Mouse (Mus musculus): ENCODE results near the gene Gm8374. TPM values are rescaled to one million over a fixed set of nuclear protein-coding genes. Genes with fewer than 3 reads are reported as not detected.
A peak's percentile ranks its signal among the peaks of the same experiment; 100 is the strongest.
"Not testable (repeated sequence)": the region's sequence is repeated elsewhere in the genome, so short reads cannot be mapped to it uniquely, and the experiment has no call there.

The Gm8374 gene
- not detected for total RNA-seq (2021)
- long read RNA-seq, experiment 1: 0 reads
- long read RNA-seq, experiment 2: 0 reads

DNA sequence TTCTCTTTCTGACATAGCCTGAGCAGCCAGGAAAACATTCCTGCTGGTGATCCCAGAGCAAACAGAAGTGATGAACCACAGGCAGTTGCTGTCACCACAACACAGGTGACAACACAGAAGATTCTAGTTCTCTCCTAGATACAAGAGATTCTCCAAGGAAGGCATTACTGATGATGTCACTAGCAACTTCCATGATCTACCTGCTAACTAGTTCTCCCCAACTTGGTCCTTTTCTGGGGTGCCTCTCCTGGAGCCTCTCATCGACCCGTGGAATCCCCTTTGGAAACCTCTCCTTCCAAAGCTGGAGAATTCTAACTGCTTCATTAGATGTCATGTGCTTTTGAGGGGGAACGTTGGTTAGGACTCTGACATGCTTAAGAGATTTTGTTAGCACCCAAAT is at the start of gene Gm8374:
Gene Gm8374 (minus strand): TSS at position 101 of the 400 bp plus-strand sequence.
- intact Hi-C loops (cut with DNase I); DNase-seq (ENCODE audit: low spot score in 2 of 2): not testable (repeated sequence)

DNA sequence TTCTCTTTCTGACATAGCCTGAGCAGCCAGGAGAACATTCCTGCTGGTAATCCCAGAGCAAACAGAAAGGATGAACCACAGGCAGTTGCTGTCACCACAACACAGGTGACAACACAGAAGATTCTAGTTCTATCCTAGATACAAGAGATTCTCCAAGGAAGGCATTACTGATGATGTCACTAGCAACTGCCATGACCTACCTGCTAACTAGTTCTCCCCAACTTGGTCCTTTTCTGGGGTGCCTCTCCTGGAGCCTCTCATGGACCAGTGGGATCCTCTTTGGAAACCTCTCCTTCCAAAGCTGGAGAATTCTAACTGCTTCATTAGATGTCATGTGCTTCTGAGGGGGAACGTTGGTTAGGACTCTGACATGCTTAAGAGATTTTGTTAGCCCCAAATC is 32.6 kb downstream of the Gm8374 start, which contains the start of gene Gm5797:
Gene Gm5797 (minus strand): TSS at position 101 of the 400 bp plus-strand sequence.
- intact Hi-C loops (cut with DNase I); DNase-seq (ENCODE audit: low spot score in 2 of 2): not testable (repeated sequence)

DNA sequence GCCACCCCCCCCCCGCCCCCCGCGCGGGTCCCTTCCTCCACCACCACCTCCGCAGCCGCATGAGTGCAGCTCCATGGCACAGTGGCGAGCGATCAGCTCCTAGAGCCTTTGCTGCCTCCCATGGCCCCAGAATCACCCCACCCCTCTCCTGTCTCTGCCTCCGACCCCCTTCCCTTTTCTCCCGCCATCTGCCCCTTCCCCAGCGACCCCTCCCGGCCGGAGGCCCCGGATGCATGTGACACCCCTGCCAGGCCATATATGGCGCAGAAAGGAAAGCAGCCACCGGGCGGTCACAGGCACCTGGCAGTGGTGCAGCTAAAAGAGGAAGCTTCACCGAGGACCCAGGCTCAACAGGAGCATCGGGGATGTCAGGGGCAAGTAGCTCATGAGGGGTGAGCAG is 49.8 kb downstream of the Gm8374 start:
- DNase-seq (ENCODE audit: low spot score in 2 of 2): peak; percentile 1 to 3
- intact Hi-C loops (cut with DNase I): not testable (repeated sequence)

DNA sequence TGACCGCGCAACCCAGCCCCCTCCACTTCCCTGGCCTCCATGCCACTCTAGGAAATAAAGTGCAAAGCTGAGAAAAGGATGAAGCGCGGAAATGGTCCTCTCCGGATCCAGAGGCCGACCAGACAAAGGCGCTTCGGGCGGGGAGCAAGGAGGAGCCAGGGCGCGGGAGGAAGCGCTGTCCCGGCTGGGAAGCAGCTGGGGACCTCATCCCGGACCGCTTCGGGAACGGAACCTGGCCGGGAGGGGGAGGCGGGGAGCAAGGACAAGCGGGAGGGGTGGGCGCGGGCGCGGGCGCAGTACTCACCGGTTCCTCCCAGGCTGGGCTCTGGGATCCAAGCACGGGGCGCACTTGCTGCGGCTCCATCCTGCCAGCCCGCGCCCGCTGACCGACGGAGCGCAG is 50.3 kb downstream of the Gm8374 start, which contains the start of gene Gm3739:
Gene Gm3739 (minus strand): TSS at position 389 of the 400 bp plus-strand sequence.
- DNase-seq (ENCODE audit: low spot score in 2 of 2): peak in 1 of 2 experiments; percentile 3
- intact Hi-C loops (cut with DNase I): not testable (repeated sequence)

Other genes starting within 250 kb of the Gm8374 start
- gene Gm6676, start 239.7 kb downstream of the Gm8374 start, total RNA-seq (2021): not detected
- gene Gm3512, start 190.6 kb downstream of the Gm8374 start, total RNA-seq (2021): 1 to 10 TPM in 1 of 2 experiments, under 1 TPM in 1; 0.70 to 1.1 TPM
- gene Gm16434, start 170.6 kb downstream of the Gm8374 start, total RNA-seq (2021): not detected
- gene Gm3727, start 100.4 kb downstream of the Gm8374 start, total RNA-seq (2021): not detected
- gene Gm3739, start 50.1 kb downstream of the Gm8374 start, total RNA-seq (2021): under 1 TPM; 0.55 to 0.75 TPM
- gene Gm5797, start 32.7 kb downstream of the Gm8374 start, total RNA-seq (2021): not detected
- not detected for gene Gm3755, start 85.8 kb upstream of the Gm8374 start, total RNA-seq (2021)
- 1 to 10 TPM; 1.4 to 1.5 TPM for gene Gm3752, start 118.6 kb upstream of the Gm8374 start, total RNA-seq (2021)
- gene Gm3558, start 203.4 kb upstream of the Gm8374 start, total RNA-seq (2021): 1 to 10 TPM; 5.4 to 6.8 TPM
- gene Gm10338, start 230.5 kb upstream of the Gm8374 start, total RNA-seq (2021): not detected